Mouse (Mus musculus): ENCODE data around the gene Dnajb11. TPM values are rescaled to one million over a fixed set of nuclear protein-coding genes. Genes with fewer than 3 reads are reported as not detected.

Dnajb11 gene
- polyA plus RNA-seq, 1 experiment = 70.2 TPM

DNA sequence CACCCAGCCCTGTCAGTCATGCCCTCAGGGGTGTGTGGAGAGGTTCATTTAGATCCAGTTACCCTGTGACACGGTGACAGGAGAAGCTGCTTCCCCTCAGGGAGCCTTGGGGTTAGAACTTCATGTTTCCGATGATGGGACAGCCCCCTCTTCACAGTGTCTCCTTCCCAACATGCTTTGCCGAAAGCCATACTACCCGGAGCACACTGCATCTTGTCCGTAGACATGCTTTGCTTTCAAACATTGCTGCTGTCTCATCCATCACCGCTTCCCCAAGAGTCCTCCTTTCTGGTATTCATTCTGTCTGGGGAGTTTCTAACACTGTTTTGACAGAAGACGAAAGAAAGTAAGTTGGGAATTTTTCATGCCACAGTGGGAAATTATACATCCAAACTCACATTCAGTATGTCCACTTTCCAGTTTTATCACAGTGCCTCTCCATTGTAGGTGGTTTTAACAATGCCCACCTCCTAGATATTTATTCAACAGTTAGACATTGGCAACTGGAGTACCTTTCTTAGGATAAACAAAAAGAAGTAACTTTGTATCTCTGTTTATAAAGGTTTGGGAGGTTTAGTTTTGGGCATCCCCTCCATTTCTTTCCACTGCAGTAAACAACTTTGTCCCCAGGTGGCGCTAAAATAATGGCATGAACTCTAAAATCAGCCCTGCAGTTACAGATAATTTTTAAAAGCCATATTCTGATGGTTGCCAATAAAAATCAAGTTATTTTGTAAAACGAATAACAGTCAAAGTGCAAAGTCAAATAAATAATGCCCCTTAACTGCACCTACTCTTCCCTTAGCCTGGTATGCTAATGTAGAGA is 18.8 kb downstream of the Dnajb11 start:
- H3K36me3 ChIP-seq (ENCODE audit: control insufficient read depth, insufficient read depth) = peaks cover 20% of the 10 kb centered on the region
- H3K79me2 ChIP-seq (ENCODE audit: control insufficient read depth, insufficient read depth) = no peaks in the 10 kb centered on the region
- H3ac ChIP-seq (ENCODE audit: control insufficient read depth, insufficient read length, low read depth) = no peak overlapping the region
- H3K27me3 ChIP-seq (ENCODE audit: control insufficient read depth, insufficient read depth, insufficient read length) = no peaks in the 10 kb centered on the region
- H3K79me3 ChIP-seq (ENCODE audit: low read depth) = no peaks in the 10 kb centered on the region
- H3K4me3 ChIP-seq (ENCODE audit: insufficient read depth, poor library complexity, severe bottlenecking) = no peak overlapping the region
- TF ChIP-seq MAX (IDR thresholded peaks at IDR 0.05) = no peak
- no peak for TF ChIP-seq USF1 (IDR thresholded peaks at IDR 0.05; ENCODE audit: low read depth)
- TF ChIP-seq CEBPB (IDR thresholded peaks at IDR 0.05; ENCODE audit: low read depth) = no peak
- no peak for TF ChIP-seq FOSL1 (IDR thresholded peaks at IDR 0.05; ENCODE audit: insufficient read depth, low read length, poor library complexity, severe bottlenecking)
- TF ChIP-seq MYOD1 (IDR thresholded peaks at IDR 0.05; ENCODE audit: control insufficient read depth, insufficient read length, low read depth) = no peak
- TF ChIP-seq MYOG (IDR thresholded peaks at IDR 0.05; ENCODE audit: control insufficient read depth, extremely low read depth, insufficient read length) = no peak
- TF ChIP-seq CTCF (IDR thresholded peaks at IDR 0.05; ENCODE audit: control insufficient read depth, insufficient read depth, insufficient read length) = no peak

DNA sequence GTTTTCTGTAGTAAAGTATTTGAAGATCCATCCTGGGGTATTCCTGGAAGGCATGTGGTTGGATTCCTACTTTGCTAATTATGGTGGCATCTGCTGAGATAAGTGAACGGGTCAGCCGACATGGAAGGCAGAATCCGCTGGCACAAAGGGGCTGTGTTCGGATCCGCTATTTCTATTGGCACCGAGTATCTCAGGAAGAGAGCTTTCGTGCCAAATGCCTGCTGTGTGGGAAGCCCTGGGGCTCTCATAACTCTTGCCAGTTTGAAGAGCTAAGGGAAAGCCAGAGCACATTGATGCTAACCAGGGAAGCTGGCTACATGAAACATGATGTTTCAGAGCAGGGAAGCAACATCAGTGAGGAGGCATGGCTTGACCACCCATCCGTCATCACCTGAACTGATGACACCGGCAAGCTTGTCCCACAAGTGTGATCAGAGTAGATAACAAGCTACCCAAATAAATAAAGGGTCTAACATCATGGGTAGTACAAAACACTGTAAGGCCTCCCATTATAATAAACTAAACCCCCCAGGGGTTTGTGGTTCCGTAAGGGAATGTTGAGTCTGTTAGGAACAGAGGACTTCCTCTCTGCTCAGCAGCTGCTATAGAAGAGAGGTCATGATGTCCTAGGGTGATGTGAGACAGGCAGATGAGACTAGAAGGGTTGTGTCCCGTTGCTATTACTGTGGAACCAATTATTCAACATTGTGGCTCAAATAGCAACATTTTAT is 20.2 kb downstream of the Dnajb11 start:
- no peaks in the 10 kb centered on the region for H3K27me3 ChIP-seq (ENCODE audit: control insufficient read depth, insufficient read depth, insufficient read length)
- H3K79me2 ChIP-seq (ENCODE audit: control insufficient read depth, insufficient read depth) = no peaks in the 10 kb centered on the region
- TF ChIP-seq MYOD1 (IDR thresholded peaks at IDR 0.05; ENCODE audit: control insufficient read depth, insufficient read length, low read depth) (no peak), MYOG (IDR thresholded peaks at IDR 0.05; ENCODE audit: control insufficient read depth, extremely low read depth, insufficient read length) (no peak), USF1 (IDR thresholded peaks at IDR 0.05; ENCODE audit: low read depth) (no peak), MAX (IDR thresholded peaks at IDR 0.05) (no peak), CTCF (IDR thresholded peaks at IDR 0.05; ENCODE audit: control insufficient read depth, insufficient read depth, insufficient read length) (no peak), CEBPB (IDR thresholded peaks at IDR 0.05; ENCODE audit: low read depth) (no peak), FOSL1 (IDR thresholded peaks at IDR 0.05; ENCODE audit: insufficient read depth, low read length, poor library complexity, severe bottlenecking) (no peak)
- peaks cover 8% of the 10 kb centered on the region for H3K36me3 ChIP-seq (ENCODE audit: control insufficient read depth, insufficient read depth)
- H3K4me3 ChIP-seq (ENCODE audit: insufficient read depth, poor library complexity, severe bottlenecking) = no peak overlapping the region
- no peaks in the 10 kb centered on the region for H3K79me3 ChIP-seq (ENCODE audit: low read depth)
- H3ac ChIP-seq (ENCODE audit: control insufficient read depth, insufficient read length, low read depth) = no peak overlapping the region

DNA sequence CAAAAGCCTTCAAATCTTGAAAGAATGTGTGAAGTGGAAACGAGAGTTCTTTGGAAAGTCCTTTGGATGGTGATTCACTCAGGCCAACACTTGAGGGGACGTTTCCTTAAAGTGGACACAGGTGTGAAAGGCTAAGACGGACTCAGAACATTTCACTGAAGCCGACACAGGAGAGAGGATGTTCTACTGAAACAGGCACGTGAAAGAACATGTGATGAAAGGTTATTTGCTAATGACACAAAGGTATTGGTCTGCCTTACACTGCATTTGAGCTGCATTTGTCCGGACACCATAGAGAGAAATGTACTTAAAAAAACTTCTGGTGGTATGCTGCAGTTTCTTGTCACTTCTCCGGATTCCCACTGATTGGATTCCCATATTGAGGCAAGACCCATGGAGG is 21.1 kb downstream of the Dnajb11 start:
- H3K27me3 ChIP-seq (ENCODE audit: control insufficient read depth, insufficient read depth, insufficient read length) = no peaks in the 10 kb centered on the region

DNA sequence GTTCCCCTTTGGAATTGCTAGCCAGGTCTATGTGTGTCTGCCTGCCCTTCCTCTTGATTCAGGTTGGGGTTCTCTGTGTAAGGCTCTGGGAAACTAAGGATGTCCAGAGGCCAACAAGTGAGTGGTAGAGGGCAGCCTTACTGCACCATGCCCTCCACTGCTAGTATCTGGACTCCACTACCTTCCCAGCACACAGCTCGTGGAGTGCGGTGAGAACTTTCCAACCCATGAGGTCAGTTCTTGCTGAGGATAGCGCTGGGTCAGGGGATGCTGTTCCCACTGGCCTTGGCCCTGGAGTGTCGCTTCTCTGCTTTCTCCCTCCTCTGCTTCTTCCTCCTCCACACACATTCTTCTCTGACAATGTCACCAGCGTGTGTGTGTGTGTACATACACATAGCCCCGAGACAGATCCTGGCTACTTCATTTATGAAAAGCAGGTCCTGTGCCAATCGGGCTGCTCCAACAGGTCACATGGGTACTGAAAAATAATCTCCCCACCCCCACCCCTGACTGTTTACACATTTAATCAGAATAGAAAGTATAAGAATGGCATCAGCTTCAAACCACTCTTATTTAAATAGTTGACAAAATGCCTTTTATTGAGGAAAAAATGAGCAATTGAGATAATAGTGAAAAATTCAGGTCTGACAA is 22.4 kb downstream of the Dnajb11 start:
- H3K36me3 ChIP-seq (ENCODE audit: control insufficient read depth, insufficient read depth) = no peaks in the 10 kb centered on the region
- H3ac ChIP-seq (ENCODE audit: control insufficient read depth, insufficient read length, low read depth) = no peak overlapping the region
- no peaks in the 10 kb centered on the region for H3K79me3 ChIP-seq (ENCODE audit: low read depth)
- no peaks in the 10 kb centered on the region for H3K27me3 ChIP-seq (ENCODE audit: control insufficient read depth, insufficient read depth, insufficient read length)
- TF ChIP-seq MAX (IDR thresholded peaks at IDR 0.05) = no peak
- no peaks in the 10 kb centered on the region for H3K79me2 ChIP-seq (ENCODE audit: control insufficient read depth, insufficient read depth)
- H3K4me3 ChIP-seq (ENCODE audit: insufficient read depth, poor library complexity, severe bottlenecking) = no peak overlapping the region

More for the DNA sequence above, 21.1 kb downstream of the Dnajb11 start:
- Histone ChIP-seq H3K79me2 (ENCODE audit: control insufficient read depth, insufficient read depth) (no peaks in the 10 kb centered on the region), H3K4me3 (ENCODE audit: insufficient read depth, poor library complexity, severe bottlenecking) (no peak overlapping the region), H3ac (ENCODE audit: control insufficient read depth, insufficient read length, low read depth) (no peak overlapping the region), H3K79me3 (ENCODE audit: low read depth) (no peaks in the 10 kb centered on the region), H3K36me3 (ENCODE audit: control insufficient read depth, insufficient read depth) (no peaks in the 10 kb centered on the region)
- TF ChIP-seq MYOD1 (IDR thresholded peaks at IDR 0.05; ENCODE audit: control insufficient read depth, insufficient read length, low read depth) (no peak), MYOG (IDR thresholded peaks at IDR 0.05; ENCODE audit: control insufficient read depth, extremely low read depth, insufficient read length) (no peak), FOSL1 (IDR thresholded peaks at IDR 0.05; ENCODE audit: insufficient read depth, low read length, poor library complexity, severe bottlenecking) (no peak)

DNA sequence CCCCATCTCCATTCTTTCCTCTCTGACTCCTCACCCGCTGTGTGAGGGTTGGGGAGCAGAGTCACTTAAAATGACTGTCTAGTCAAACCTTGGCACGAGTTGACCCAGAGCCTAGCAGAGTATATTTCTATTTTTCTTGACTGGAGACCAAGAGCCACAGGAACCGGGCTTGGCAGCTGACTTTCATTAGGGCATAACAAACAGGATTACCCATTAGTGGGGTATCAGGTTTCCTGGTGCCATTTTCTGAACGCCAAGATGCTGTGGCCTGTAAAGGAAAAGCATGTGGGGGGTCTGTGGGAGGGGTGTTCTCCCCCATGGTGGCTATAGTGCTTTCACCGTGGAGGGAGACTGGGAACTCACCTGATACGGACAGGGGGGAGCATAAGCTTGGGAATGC is 23.3 kb downstream of the Dnajb11 start:
- Histone ChIP-seq H3ac (ENCODE audit: control insufficient read depth, insufficient read length, low read depth) (no peak overlapping the region), H3K36me3 (ENCODE audit: control insufficient read depth, insufficient read depth) (no peaks in the 10 kb centered on the region)

More for the DNA sequence above, 23.3 kb downstream of the Dnajb11 start:
- Histone ChIP-seq H3K4me3 (ENCODE audit: insufficient read depth, poor library complexity, severe bottlenecking) (no peak overlapping the region), H3K27me3 (ENCODE audit: control insufficient read depth, insufficient read depth, insufficient read length) (no peaks in the 10 kb centered on the region), H3K79me2 (ENCODE audit: control insufficient read depth, insufficient read depth) (no peaks in the 10 kb centered on the region), H3K79me3 (ENCODE audit: low read depth) (no peaks in the 10 kb centered on the region)
- TF ChIP-seq USF1 (IDR thresholded peaks at IDR 0.05; ENCODE audit: low read depth) = no peak
- no peak for TF ChIP-seq MYOG (IDR thresholded peaks at IDR 0.05; ENCODE audit: control insufficient read depth, extremely low read depth, insufficient read length)
- no peak for TF ChIP-seq MYOD1 (IDR thresholded peaks at IDR 0.05; ENCODE audit: control insufficient read depth, insufficient read length, low read depth)
- no peak for TF ChIP-seq FOSL1 (IDR thresholded peaks at IDR 0.05; ENCODE audit: insufficient read depth, low read length, poor library complexity, severe bottlenecking)
- TF ChIP-seq MAX (IDR thresholded peaks at IDR 0.05) = no peak
- TF ChIP-seq CEBPB (IDR thresholded peaks at IDR 0.05; ENCODE audit: low read depth) = no peak
- no peak for TF ChIP-seq CTCF (IDR thresholded peaks at IDR 0.05; ENCODE audit: control insufficient read depth, insufficient read depth, insufficient read length)
